Mouse (Mus musculus) myocyte (in vitro differentiated cells): ENCODE measurements around the gene Tiam1. TPM values are rescaled to one million over a fixed set of nuclear protein-coding genes. Genes with fewer than 3 reads are reported as not detected.

Source experiments
- H3K27me3 ChIP-seq: one replicate; pipeline ENCODE4 v1.6.1; 2011; ENCODE audit not compliant: control insufficient read depth, insufficient read depth, insufficient read length
- H3K36me3 ChIP-seq: one replicate; pipeline ENCODE4 v1.6.1; 2011; ENCODE audit not compliant: control insufficient read depth, insufficient read depth
- H3K4me2 ChIP-seq: one replicate; pipeline ENCODE4 v1.6.1; 2011; ENCODE audit warnings: low read depth, control low read depth
- H3K4me3 ChIP-seq: one replicate; pipeline ENCODE4 v1.5.1; 2011; ENCODE audit warnings: mild to moderate bottlenecking, control low read depth, moderate library complexity
- H3K79me2 ChIP-seq: one replicate; pipeline ENCODE4 v1.6.1; 2011; ENCODE audit not compliant: control insufficient read depth, insufficient read depth
- H3ac ChIP-seq: one replicate; pipeline ENCODE4 v1.6.1; 2011; ENCODE audit not compliant: control insufficient read depth, insufficient read length
- CEBPB ChIP-seq: IDR thresholded peaks from 2 replicates; pipeline ENCODE4 v1.6.1; 2011; ENCODE audit warnings: mild to moderate bottlenecking, moderate library complexity; ENCODE audit not compliant: poor library complexity, insufficient read depth, severe bottlenecking
- E2F4 ChIP-seq: IDR thresholded peaks from one replicate; pipeline ENCODE4 v1.6.1; 2011; ENCODE audit warnings: mild to moderate bottlenecking, control low read depth, moderate library complexity; ENCODE audit not compliant: insufficient read depth
- MAX ChIP-seq: IDR thresholded peaks from one replicate; pipeline ENCODE4 v1.6.1; 2011; ENCODE audit warnings: low read depth, mild to moderate bottlenecking, control low read depth
- MYOD1 ChIP-seq, 3 experiments: IDR thresholded peaks; one replicate each; pipeline ENCODE4 v1.6.1; 2011; ENCODE audit warnings: control low read depth in 2 of 3, low read depth in 2 of 3, mild to moderate bottlenecking in 2 of 3, moderate library complexity in 1 of 3; ENCODE audit not compliant: insufficient read length in 2 of 3, control insufficient read depth in 1 of 3
- MYOG ChIP-seq, 3 experiments: IDR thresholded peaks; one replicate each; pipeline ENCODE4 v1.6.1; 2011; ENCODE audit warnings: control low read depth in 2 of 3, low read depth in 2 of 3, mild to moderate bottlenecking in 2 of 3; ENCODE audit not compliant: insufficient read length in 2 of 3, control insufficient read depth in 1 of 3, insufficient read depth in 1 of 3
- POLR2A ChIP-seq: IDR thresholded peaks from one replicate; pipeline ENCODE4 v1.6.1; 2011; ENCODE audit warnings: low read depth, mild to moderate bottlenecking, control low read depth, moderate library complexity; ENCODE audit not compliant: insufficient read length
- POLR2AphosphoS2 ChIP-seq: IDR thresholded peaks from one replicate; pipeline ENCODE4 v1.6.1; 2011; ENCODE audit warnings: low read depth, control low read depth; ENCODE audit not compliant: insufficient read length
- REST ChIP-seq: IDR thresholded peaks from one replicate; pipeline ENCODE4 v1.6.1; 2011; ENCODE audit warnings: mild to moderate bottlenecking, control low read depth, moderate library complexity; ENCODE audit not compliant: insufficient read depth, insufficient read length
- SRF ChIP-seq: IDR thresholded peaks from one replicate; pipeline ENCODE4 v1.6.1; 2011; ENCODE audit warnings: low read depth; ENCODE audit not compliant: control insufficient read depth, insufficient read length
- TCF12 ChIP-seq: IDR thresholded peaks from one replicate; pipeline ENCODE4 v1.6.1; 2011; ENCODE audit warnings: mild to moderate bottlenecking, control low read depth; ENCODE audit not compliant: poor library complexity, insufficient read depth, severe bottlenecking
- TCF3 ChIP-seq: IDR thresholded peaks from one replicate; pipeline ENCODE4 v1.6.1; 2011; ENCODE audit warnings: low read depth, control low read depth; ENCODE audit not compliant: insufficient read length
- USF1 ChIP-seq: IDR thresholded peaks from one replicate; pipeline ENCODE4 v1.6.1; 2011; ENCODE audit warnings: low read depth, mild to moderate bottlenecking, control low read depth, moderate library complexity
- polyA plus RNA-seq: library from polyadenylated mRNA; unstranded; fragments of >200 nt; fragmentation: generic; extraction: Trizol; gene quantifications from one replicate; pipeline ENCODE4 v1.2.1, GENCODE M21; 2012; ENCODE audit warnings: missing spikeins

The Tiam1 gene
- polyA plus RNA-seq, 1 experiment: 2.2 TPM

DNA sequence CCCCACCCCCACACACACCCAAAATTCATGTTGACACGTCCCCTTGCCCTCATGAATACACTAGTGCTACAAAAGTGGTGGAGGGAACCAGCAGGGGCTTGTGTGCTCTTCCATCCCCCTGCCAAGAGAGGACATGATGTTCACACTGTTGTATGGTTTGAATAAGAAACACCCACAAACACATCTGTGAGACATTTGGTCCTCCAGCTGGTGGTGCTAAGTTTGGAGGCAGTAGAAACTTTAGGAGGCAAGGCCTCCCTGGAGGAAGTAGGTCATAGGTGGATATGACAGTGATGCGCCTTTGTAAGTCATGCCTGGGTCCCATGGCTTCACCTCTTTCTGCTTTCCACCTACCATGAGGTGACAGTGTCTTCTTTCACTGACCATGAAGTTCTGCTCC lies 366.1 kb downstream of the Tiam1 start:
- TF ChIP-seq POLR2AphosphoS2: no peak
- TF ChIP-seq REST: no peak
- no peak for TF ChIP-seq MYOD1 (IDR thresholded peaks at IDR 0.05; ENCODE audit: control insufficient read depth in 1 of 3, insufficient read length in 2 of 3, low read depth in 2 of 3)
- TF ChIP-seq MAX: no peak
- TF ChIP-seq SRF: no peak
- no peak for TF ChIP-seq POLR2A
- TF ChIP-seq TCF3: no peak
- no peak for TF ChIP-seq E2F4
- no peak for TF ChIP-seq CEBPB
- TF ChIP-seq USF1: no peak
- TF ChIP-seq MYOG (IDR thresholded peaks at IDR 0.05; ENCODE audit: control insufficient read depth in 1 of 3, insufficient read depth in 1 of 3, insufficient read length in 2 of 3, low read depth in 2 of 3): no peak
- TF ChIP-seq TCF12: no peak
- Histone ChIP-seq H3K4me3 (no peak overlapping the region), H3K79me2 (no peaks in the 10 kb centered on the region), H3ac (no peak overlapping the region), H3K36me3 (no peaks in the 10 kb centered on the region), H3K27me3 (no peaks in the 10 kb centered on the region), H3K4me2 (no peak overlapping the region)

DNA sequence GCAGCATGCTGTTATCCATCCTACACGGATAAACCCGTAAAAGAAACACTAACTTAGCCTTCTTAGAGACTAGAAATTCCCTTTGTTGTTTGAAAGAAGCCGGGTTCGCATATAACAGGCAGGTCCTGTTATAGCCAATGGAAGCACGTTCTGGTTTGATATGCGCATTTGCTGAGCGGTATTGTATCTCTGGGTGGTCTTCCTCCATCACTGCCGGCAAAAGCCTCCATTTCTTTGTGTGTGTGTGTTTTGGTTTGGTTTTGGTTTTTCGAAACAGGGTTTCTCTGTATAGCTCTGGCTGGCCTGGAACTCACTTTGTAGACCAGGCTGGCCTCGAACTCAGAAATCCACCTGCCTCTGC lies 369.0 kb downstream of the Tiam1 start:
- no peaks in the 10 kb centered on the region for H3K79me2 ChIP-seq
- no peak overlapping the region for H3K4me3 ChIP-seq
- H3ac ChIP-seq: no peak overlapping the region
- H3K4me2 ChIP-seq: peak overlapping the region; percentile 80
- no peak for TF ChIP-seq SRF
- TF ChIP-seq USF1: no peak
- no peak for TF ChIP-seq E2F4
- no peak for TF ChIP-seq MYOG (IDR thresholded peaks at IDR 0.05; ENCODE audit: control insufficient read depth in 1 of 3, insufficient read depth in 1 of 3, insufficient read length in 2 of 3, low read depth in 2 of 3)
- TF ChIP-seq TCF12: no peak
- TF ChIP-seq MAX: no peak
- TF ChIP-seq TCF3: no peak
- no peak for TF ChIP-seq CEBPB
- no peak for TF ChIP-seq REST
- TF ChIP-seq POLR2AphosphoS2: no peak
- no peak for TF ChIP-seq POLR2A
- no peak for TF ChIP-seq MYOD1 (IDR thresholded peaks at IDR 0.05; ENCODE audit: control insufficient read depth in 1 of 3, insufficient read length in 2 of 3, low read depth in 2 of 3)
- no peaks in the 10 kb centered on the region for H3K36me3 ChIP-seq
- H3K27me3 ChIP-seq: no peaks in the 10 kb centered on the region

DNA sequence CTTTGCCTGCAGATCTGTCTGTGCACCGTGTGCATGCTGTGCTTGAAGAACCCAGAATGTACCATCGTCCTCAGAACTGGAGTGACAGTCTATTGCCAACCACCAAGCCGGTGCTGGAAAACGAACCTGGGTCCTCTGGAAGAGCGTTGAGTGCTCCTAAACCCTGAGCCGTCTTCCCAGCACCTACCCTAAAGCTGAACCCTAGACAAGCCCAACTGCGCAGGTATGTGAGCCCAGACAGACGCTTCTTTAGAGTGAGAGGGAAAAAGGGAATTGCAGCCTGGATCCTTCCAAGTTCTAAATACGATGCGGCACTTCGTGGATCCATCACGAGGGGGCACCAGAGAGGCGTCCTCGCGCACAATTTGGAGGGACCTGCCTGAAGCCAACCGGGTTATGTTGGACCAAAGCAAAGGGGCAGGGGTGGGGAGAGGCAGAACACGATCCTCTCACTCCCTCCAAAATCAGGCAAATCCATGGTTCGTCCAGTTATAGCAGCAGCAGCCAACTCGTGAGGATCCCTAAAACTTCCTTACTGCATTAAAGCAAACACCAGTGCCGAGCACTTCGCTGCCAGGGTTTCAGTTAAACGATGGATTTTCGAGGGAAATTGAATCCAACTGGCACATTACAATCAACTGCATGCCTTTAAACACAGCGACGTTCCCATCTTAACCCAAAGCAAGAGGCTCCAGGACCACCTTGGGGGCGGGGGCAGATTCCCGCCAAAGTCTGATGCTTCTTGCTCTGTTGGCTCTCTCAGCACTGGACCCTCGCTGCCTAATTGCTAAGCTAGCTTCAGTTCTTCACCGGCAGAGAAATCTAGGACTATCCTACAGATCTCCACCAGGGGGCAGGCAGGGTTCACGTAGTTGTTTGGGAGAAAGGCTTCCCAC lies 369.7 kb downstream of the Tiam1 start:
- peak overlapping the region; percentile 80 for H3K4me2 ChIP-seq
- TF ChIP-seq E2F4: no peak
- TF ChIP-seq USF1: no peak
- no peak for TF ChIP-seq MYOG (IDR thresholded peaks at IDR 0.05; ENCODE audit: control insufficient read depth in 1 of 3, insufficient read depth in 1 of 3, insufficient read length in 2 of 3, low read depth in 2 of 3)
- TF ChIP-seq CEBPB: no peak
- TF ChIP-seq REST: no peak
- TF ChIP-seq MAX: no peak
- no peak for TF ChIP-seq MYOD1 (IDR thresholded peaks at IDR 0.05; ENCODE audit: control insufficient read depth in 1 of 3, insufficient read length in 2 of 3, low read depth in 2 of 3)
- TF ChIP-seq TCF12: no peak
- TF ChIP-seq TCF3: no peak
- no peak for TF ChIP-seq POLR2AphosphoS2
- TF ChIP-seq POLR2A: no peak
- TF ChIP-seq SRF: no peak
- H3ac ChIP-seq: no peak overlapping the region
- no peak overlapping the region for H3K4me3 ChIP-seq
- H3K79me2 ChIP-seq: no peaks in the 10 kb centered on the region
- no peaks in the 10 kb centered on the region for H3K36me3 ChIP-seq
- H3K27me3 ChIP-seq: no peaks in the 10 kb centered on the region

DNA sequence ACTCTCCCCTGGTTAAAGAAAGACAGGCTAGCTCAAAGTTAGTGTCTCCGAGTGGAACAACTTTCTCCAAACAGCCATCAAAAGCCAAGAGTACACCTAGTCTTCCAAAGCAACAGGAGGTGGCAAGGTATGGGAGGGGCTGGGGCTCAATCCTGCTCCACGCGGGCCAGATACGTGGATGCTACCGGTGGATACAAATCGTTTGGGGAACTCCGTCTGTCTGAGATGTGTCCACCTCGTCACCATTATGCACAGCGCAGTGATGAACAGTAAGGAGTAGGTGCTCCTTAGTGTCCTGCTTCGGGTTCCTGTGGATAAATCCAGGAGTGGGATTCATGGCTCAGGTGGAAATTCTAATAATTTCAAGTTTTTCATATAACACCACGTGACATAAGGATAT lies 377.6 kb downstream of the Tiam1 start:
- H3K27me3 ChIP-seq: no peaks in the 10 kb centered on the region
- H3ac ChIP-seq: no peak overlapping the region
- H3K4me2 ChIP-seq: no peak overlapping the region
- H3K36me3 ChIP-seq: no peaks in the 10 kb centered on the region
- H3K79me2 ChIP-seq: no peaks in the 10 kb centered on the region
- no peak overlapping the region for H3K4me3 ChIP-seq
- no peak for TF ChIP-seq REST
- TF ChIP-seq CEBPB: no peak
- TF ChIP-seq USF1: no peak
- TF ChIP-seq E2F4: no peak
- no peak for TF ChIP-seq MYOG (IDR thresholded peaks at IDR 0.05; ENCODE audit: control insufficient read depth in 1 of 3, insufficient read depth in 1 of 3, insufficient read length in 2 of 3, low read depth in 2 of 3)
- TF ChIP-seq TCF12: no peak
